Mouse (Mus musculus) hindbrain, embryonic 12.5 days (tissue): Measurements from ENCODE around the gene Rab38. TPM values are rescaled to one million over a fixed set of nuclear protein-coding genes. Genes with fewer than 3 reads are reported as not detected.

ENCODE experiments used
- polyA plus RNA-seq: library from polyadenylated mRNA; unstranded; fragments of >200 nt; fragmentation: Nextera tagmentation; extraction: Ambion mirVana; gene quantifications from 2 replicates; pipeline ENCODE4 v1.2.1, GENCODE M21; 2016

The Rab38 gene
- polyA plus RNA-seq, 1 experiment from 2014 or later, result 3.2 TPM

Other genes starting within 250 kb of the Rab38 start
- 17.3 and 19.4 TPM in 2 replicates for gene Ctsc, start 152.2 kb upstream of the Rab38 start, polyA plus RNA-seq